Mouse (Mus musculus) retina, embryonic 14.5 days (tissue): ENCODE data around the gene Cryba1.
"Not testable (repeated sequence)": the region's sequence is repeated elsewhere in the genome, so short reads cannot be mapped to it uniquely, and the experiment has no call there.

Source experiments
- DNase-seq: peaks from one replicate; pipeline ENCODE4 v3.0.0-alpha.2; 2015; ENCODE audit warnings: low spot score

The Cryba1 gene

GRCm38 (mm10) chr11:77725183-77725582 is at the start of gene Cryba1:
Gene Cryba1 (minus strand): TSS chr11:77725283.
- no peak for DNase-seq

- DNase-seq = no peak
Observed at GRCm38 (mm10) chr11:77771879-77772713, 47.0 kb upstream of the Cryba1 start.

GRCm38 (mm10) chr11:77770346-77770745 is 45.3 kb upstream of the Cryba1 start:
- DNase-seq = no peak

- DNase-seq = no peak
Observed at GRCm38 (mm10) chr11:77769496-77769895, 44.4 kb upstream of the Cryba1 start.

- DNase-seq = peak; percentile 69
Observed at GRCm38 (mm10) chr11:77766351-77767001, 41.4 kb upstream of the Cryba1 start.

- DNase-seq = no peak
Observed at GRCm38 (mm10) chr11:77765459-77765777, 40.3 kb upstream of the Cryba1 start.

- DNase-seq = no peak
Observed at GRCm38 (mm10) chr11:77764694-77765458, 39.8 kb upstream of the Cryba1 start.

- DNase-seq = peak; percentile 77
Observed at GRCm38 (mm10) chr11:77763673-77764340, 38.7 kb upstream of the Cryba1 start.

GRCm38 (mm10) chr11:77762783-77763672 is 37.9 kb upstream of the Cryba1 start, which contains the start of gene Myo18a:
Gene Myo18a (plus strand): TSS chr11:77763246.
- peak; percentile 96 for DNase-seq

GRCm38 (mm10) chr11:77760031-77760430 is 34.9 kb upstream of the Cryba1 start:
- no peak for DNase-seq

- DNase-seq = no peak
Observed at GRCm38 (mm10) chr11:77753469-77753868, 28.4 kb upstream of the Cryba1 start.

GRCm38 (mm10) chr11:77752525-77752924 is 27.4 kb upstream of the Cryba1 start:
- DNase-seq = no peak

- no peak for DNase-seq
Observed at GRCm38 (mm10) chr11:77748996-77749395, 23.9 kb upstream of the Cryba1 start.

GRCm38 (mm10) chr11:77747103-77747502 is 22.0 kb upstream of the Cryba1 start:
- not testable (repeated sequence) for DNase-seq

GRCm38 (mm10) chr11:77746652-77747051 is 21.6 kb upstream of the Cryba1 start:
- no peak for DNase-seq

- DNase-seq = no peak
Observed at GRCm38 (mm10) chr11:77743966-77744365, 18.9 kb upstream of the Cryba1 start.

GRCm38 (mm10) chr11:77738555-77738954 is 13.5 kb upstream of the Cryba1 start:
- DNase-seq = no peak

GRCm38 (mm10) chr11:77737289-77737688 is 12.2 kb upstream of the Cryba1 start:
- DNase-seq = peak; percentile 96

- DNase-seq = peak; percentile 41
Observed at GRCm38 (mm10) chr11:77728587-77728986, 3.5 kb upstream of the Cryba1 start.

- no peak for DNase-seq
Observed at GRCm38 (mm10) chr11:77724766-77725165, 317 bp downstream of the Cryba1 start.

- no peak for DNase-seq
Observed at GRCm38 (mm10) chr11:77721389-77721788, 3.7 kb downstream of the Cryba1 start.
